Comparison of ENCODE assay signal across 26 mouse cellular contexts in the genomic region with DNA sequence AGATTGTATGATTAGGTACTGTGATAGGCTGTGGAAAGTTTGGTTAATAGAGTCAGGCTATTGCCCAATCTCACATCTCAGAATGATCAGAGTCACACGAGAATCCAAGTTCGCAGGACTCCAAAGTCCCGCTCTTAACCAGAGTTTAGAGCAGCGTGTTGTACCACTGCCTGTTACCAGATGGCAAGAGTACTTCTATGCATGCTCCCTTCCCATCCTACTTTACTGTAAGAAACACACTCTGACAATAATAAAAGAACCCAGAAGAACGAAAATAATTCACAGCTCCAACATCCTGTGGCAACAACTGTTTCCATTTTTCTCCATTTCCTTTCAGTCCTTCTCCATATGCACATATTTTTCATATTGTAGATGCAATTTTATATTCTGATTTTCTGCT. TPM values are rescaled to one million over a fixed set of nuclear protein-coding genes. Genes with fewer than 3 reads are reported as not detected.
DNase-seq lines count a peak whose midpoint lies in the region; ATAC-seq and TF ChIP-seq lines count a peak whose summit lies in the region.
"Had no signal": no experiment of that assay in that cellular context is flagged by ENCODE, and none has a peak within 500 bp of the region (broad histone marks: within the 10 kb centered on the region; RNA-seq: fewer than 3 reads in every experiment).

No protein-coding gene starts in this region.

- intact Hi-C loops in left cerebral cortex, adult 2 months (cut with DNase I), result no loop called here

- peak; percentile 52; the same call in 1 of the 2 replicates for ATAC-seq in frontal cortex, adult (ENCODE audit: low TSS enrichment)
- ATAC-seq in liver, embryonic 11.5 days (replicated peaks; ENCODE audit: low FRiP score), result no peak
- ATAC-seq in embryonic facial prominence, embryonic 15.5 days (ENCODE audit: insufficient number of reproducible peaks, low FRiP score, low TSS enrichment, low read depth), result peak; percentile 73; the same call in 1 of the 2 replicates
- peak; percentile 33; the same call in 1 of the 2 replicates for ATAC-seq in megakaryocyte, adult 5-6 weeks (ENCODE audit: poor library complexity, severe bottlenecking)
- ATAC-seq: forebrain, embryonic 14.5 days; forebrain, postnatal 0 days; hindbrain, embryonic 16.5 days; intestine, embryonic 16.5 days had no signal

- no peak overlapping the region for H3K4me3 ChIP-seq in liver, adult 2 months (ENCODE audit: insufficient read depth, low read depth, low read length)
- no peak overlapping the region for H3K4me3 ChIP-seq in liver, embryonic 11.5 days (ENCODE audit: low read depth, low read length)
- no peak overlapping the region for H3K4me3 ChIP-seq in embryonic facial prominence, embryonic 15.5 days (replicated peaks)
- no peak overlapping the region for H3K4me3 ChIP-seq in left cerebral cortex, adult 2 months
- H3K4me3 ChIP-seq: embryonic facial prominence, embryonic 12.5 days; hindbrain, embryonic 10.5 days; hindbrain, embryonic 13.5 days had no signal

- no peaks in the 10 kb centered on the region; the same call in 1 of the 2 replicates for H3K4me1 ChIP-seq in liver, adult 2 months (ENCODE audit: control insufficient read depth, insufficient read depth, low read length)
- H3K4me1 ChIP-seq in liver, embryonic 11.5 days (replicated peaks; ENCODE audit: control insufficient read depth, insufficient read depth, low read length), result no peaks in the 10 kb centered on the region
- peaks cover 18% of the 10 kb centered on the region for H3K4me1 ChIP-seq in embryonic facial prominence, embryonic 15.5 days

- H3K27me3 ChIP-seq in liver, adult 2 months (ENCODE audit: control insufficient read depth, insufficient read depth, low read length), result no peaks in the 10 kb centered on the region
- no peaks in the 10 kb centered on the region for H3K27me3 ChIP-seq in liver, embryonic 11.5 days (replicated peaks; ENCODE audit: control insufficient read depth, insufficient read depth, low read length)
- no peaks in the 10 kb centered on the region for H3K27me3 ChIP-seq in embryonic facial prominence, embryonic 15.5 days
- H3K27me3 ChIP-seq: embryonic facial prominence, embryonic 12.5 days; hindbrain, embryonic 13.5 days had no signal

- no peaks in the 10 kb centered on the region for H3K79me2 ChIP-seq in liver, adult 2 months (ENCODE audit: control insufficient read depth, insufficient read depth, low read length)

- H3K4me2 ChIP-seq in liver, embryonic 11.5 days, result no peak overlapping the region
- no peak overlapping the region for H3K4me2 ChIP-seq in embryonic facial prominence, embryonic 15.5 days (replicated peaks)
- H3K4me2 ChIP-seq: embryonic facial prominence, embryonic 12.5 days; heart, embryonic 11.5 days; hindbrain, embryonic 13.5 days had no signal

- no peak for TF ChIP-seq POLR2A in liver, adult 2 months (IDR thresholded peaks at IDR 0.05; ENCODE audit: extremely low read depth, insufficient read depth, low read length)

- H3K27ac ChIP-seq in liver, adult 2 months (replicated peaks; ENCODE audit: insufficient read depth, low read depth, low read length), result no peak overlapping the region
- H3K27ac ChIP-seq in liver, embryonic 11.5 days (ENCODE audit: low read depth, low read length), result no peak overlapping the region
- H3K27ac ChIP-seq in embryonic facial prominence, embryonic 15.5 days (replicated peaks), result peak overlapping the region; percentile 79
- H3K27ac ChIP-seq in left cerebral cortex, adult 2 months, result no peak overlapping the region
- H3K27ac ChIP-seq: embryonic facial prominence, embryonic 12.5 days; hindbrain, embryonic 10.5 days; hindbrain, embryonic 13.5 days had no signal

- WGBS in liver, adult 2 months, result 79% methylated on average over 5 of the region's 5 CpGs
- 85% methylated on average over 5 of the region's 5 CpGs for WGBS in liver, embryonic 11.5 days
- WGBS in embryonic facial prominence, embryonic 15.5 days, result 48% methylated on average over 5 of the region's 5 CpGs

- H3K36me3 ChIP-seq in liver, adult 2 months (ENCODE audit: control insufficient read depth, insufficient read depth, low read length), result no peaks in the 10 kb centered on the region
- H3K36me3 ChIP-seq in liver, embryonic 11.5 days (ENCODE audit: control insufficient read depth, insufficient read depth, low read length), result no peaks in the 10 kb centered on the region
- no peaks in the 10 kb centered on the region for H3K36me3 ChIP-seq in embryonic facial prominence, embryonic 15.5 days
- H3K36me3 ChIP-seq: embryonic facial prominence, embryonic 12.5 days; hindbrain, embryonic 10.5 days; hindbrain, embryonic 13.5 days had no signal

- no peak overlapping the region for H3K9ac ChIP-seq in liver, adult 2 months (ENCODE audit: low read depth, low read length)
- H3K9ac ChIP-seq in liver, embryonic 11.5 days (ENCODE audit: low read depth, low read length), result no peak overlapping the region
- H3K9ac ChIP-seq in embryonic facial prominence, embryonic 15.5 days, result no peak overlapping the region
- H3K9ac ChIP-seq: embryonic facial prominence, embryonic 12.5 days; forebrain, postnatal 0 days; hindbrain, embryonic 13.5 days had no signal

- DNase-seq in frontal cortex, postnatal 14 days (ENCODE audit: low spot score in 2 of 2), result no peak
- DNase-seq in liver, adult 2 months (ENCODE audit: extremely low read depth, low read depth, low spot score), result peak; percentile 33
- no peak for DNase-seq in liver, embryonic 11.5 days (ENCODE audit: low spot score)
- DNase-seq in left cerebral cortex, adult 2 months (ENCODE audit: extremely low spot score in 1 of 2, low spot score in 2 of 2), result no peak
- no peak for DNase-seq in ovary, postnatal 14 days (ENCODE audit: low spot score)
- DNase-seq: adrenal gland, adult 8-10 months; adrenal gland, postnatal 25 days; cerebellum, adult 18-20 months; cerebellum, adult 9-10 months; cerebellum, postnatal 14 days; forebrain, postnatal 0 days; gastrocnemius, postnatal 10 days; gastrocnemius, postnatal 36 days; heart, adult 18-20 months; heart, postnatal 36 days; kidney, adult 18-20 months had no signal

- no peak for TF ChIP-seq CTCF in liver, adult 2 months (IDR thresholded peaks at IDR 0.05; ENCODE audit: low read depth, low read length)
- no peak for TF ChIP-seq CTCF in left cerebral cortex, adult 2 months (IDR thresholded peaks at IDR 0.05)

- H3K9me3 ChIP-seq in liver, embryonic 11.5 days (ENCODE audit: control insufficient read depth, low read length), result no peaks in the 10 kb centered on the region
- H3K9me3 ChIP-seq in embryonic facial prominence, embryonic 15.5 days (replicated peaks), result no peaks in the 10 kb centered on the region
- H3K9me3 ChIP-seq: embryonic facial prominence, embryonic 12.5 days; hindbrain, embryonic 10.5 days; hindbrain, embryonic 13.5 days had no signal

RNA-seq across cellular contexts. Expression of gene Irf2, which starts 41.4 kb away (rescaled TPM):
- 23.4 and 27.3 TPM in 2 replicates for total RNA-seq in liver, adult 2 months (2014; rRNA removed)
- polyA plus RNA-seq in liver, adult 2 months (2012; rRNA removed), result 12.2 and 13.7 TPM in 2 replicates
- polyA plus RNA-seq in liver, embryonic 11.5 days (2014; fragmentation: Nextera tagmentation; extraction: Ambion mirVana), result 17.7 and 19.7 TPM in 2 replicates
- 19.7 and 21.0 TPM in 2 replicates for polyA plus RNA-seq in embryonic facial prominence, embryonic 15.5 days (2015; fragmentation: Nextera tagmentation; extraction: Ambion mirVana)
- 152 and 154 TPM in 2 replicates for total RNA-seq in megakaryocyte, adult 5-6 weeks (2015)
- total RNA-seq in megakaryocyte, adult 5-6 weeks (2017), result 37.9 and 77.9 TPM in 2 replicates
- total RNA-seq in left cerebral cortex, adult 2 months (2021), result 10 to 100 TPM; 70.7 to 79.6 TPM
